Mouse (Mus musculus) brown adipose tissue, adult 24 weeks (tissue): ENCODE results near the gene Adk. TPM values are rescaled to one million over a fixed set of nuclear protein-coding genes. Genes with fewer than 3 reads are reported as not detected.

Source experiments
- H3K27ac ChIP-seq: fragments of 200-500 bp; replicated peaks from 2 replicates; pipeline ENCODE4 v1.5.1; 2012; ENCODE audit warnings: low read depth, mild to moderate bottlenecking, low read length
- H3K4me1 ChIP-seq: fragments of 200-500 bp; 2 replicates; pipeline ENCODE4 v1.6.1; 2012; ENCODE audit warnings: low read length, mixed read lengths; ENCODE audit not compliant: control insufficient read depth, insufficient read depth, insufficient read length
- H3K4me3 ChIP-seq: fragments of 200-500 bp; 2 replicates; pipeline ENCODE4 v1.5.1; 2012; ENCODE audit warnings: low read depth, mild to moderate bottlenecking, low read length, moderate library complexity; ENCODE audit not compliant: insufficient read depth
- polyA plus RNA-seq: library from polyadenylated mRNA; stranded (reverse); fragments of >200 nt; gene quantifications from 2 replicates; pipeline ENCODE4 v1.2.4, GENCODE M21; 2012; ENCODE audit not compliant: missing spikeins, insufficient read depth, insufficient read length

Gene Adk
- polyA plus RNA-seq, 1 experiment: 138 TPM

DNA sequence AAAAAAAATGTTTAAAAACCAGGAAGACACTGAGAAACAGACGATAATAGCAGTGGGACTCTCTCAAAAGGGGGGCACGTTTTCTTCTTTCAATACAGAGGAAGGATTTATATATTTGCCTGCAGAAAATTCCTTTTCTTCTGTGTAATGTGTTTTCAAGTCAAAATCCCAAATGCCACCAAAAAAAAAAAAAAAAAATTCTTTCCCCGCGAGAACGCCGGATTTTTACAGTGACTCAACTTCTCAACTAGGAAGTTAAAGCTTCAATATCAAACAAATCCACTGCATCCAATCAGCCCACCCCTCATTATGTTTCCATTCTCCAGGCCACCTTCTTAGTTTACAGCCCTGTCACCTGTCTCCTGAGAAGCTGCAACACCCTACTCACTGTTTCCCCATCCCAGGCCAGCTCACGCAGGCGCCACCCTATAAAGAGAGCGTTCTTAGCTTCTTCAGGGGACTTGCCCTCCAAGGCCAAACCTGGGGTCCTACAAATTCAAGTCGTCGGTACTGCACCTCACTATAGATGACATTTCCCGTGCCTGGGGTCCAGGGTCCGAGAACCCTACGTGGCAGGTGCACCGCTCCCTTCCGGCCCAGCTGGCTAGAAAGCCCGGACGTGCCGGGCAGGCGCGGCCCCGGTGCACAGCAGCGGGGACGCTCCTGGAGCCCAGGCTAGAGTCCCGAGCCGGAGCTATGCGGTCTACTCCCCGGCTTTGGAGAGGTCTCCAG, 828 bp upstream of the Adk start:
- H3K4me1 ChIP-seq: peaks cover 4% of the 10 kb centered on the region; the same call in 1 of the 2 replicates
- peak overlapping the region; percentile 67 for H3K4me3 ChIP-seq
- H3K27ac ChIP-seq: peak overlapping the region; percentile 97

GRCm38 (mm10) chr14:21052781-21053130, 382 bp downstream of the Adk start:
- Histone ChIP-seq H3K4me3 (peak overlapping the region; percentile 75), H3K27ac (no peak overlapping the region), H3K4me1 (peaks cover 4% of the 10 kb centered on the region; the same call in 1 of the 2 replicates)

DNA sequence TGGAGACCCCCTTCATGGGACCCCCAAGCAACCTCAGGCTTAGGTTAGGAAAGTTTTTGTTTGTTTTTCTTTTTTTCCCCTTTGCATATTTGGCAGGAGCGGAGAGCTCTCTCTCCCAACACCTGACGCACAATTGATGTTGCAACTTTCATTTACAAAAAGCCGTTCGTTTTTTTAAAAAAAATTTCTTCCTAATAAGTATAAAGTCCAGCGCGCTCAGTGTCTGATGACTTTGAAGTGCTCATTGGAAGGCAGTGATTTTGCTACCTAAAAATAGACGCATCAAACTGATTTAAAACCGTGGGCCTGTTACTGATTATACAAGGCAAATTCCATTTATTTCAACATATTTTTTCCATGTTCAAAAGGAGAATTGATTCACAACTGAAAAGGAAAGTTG, 777 bp downstream of the Adk start:
- Histone ChIP-seq H3K4me3 (peak overlapping the region; percentile 75), H3K27ac (no peak overlapping the region), H3K4me1 (peaks cover under 1% of the 10 kb centered on the region; the same call in 1 of the 2 replicates)

DNA sequence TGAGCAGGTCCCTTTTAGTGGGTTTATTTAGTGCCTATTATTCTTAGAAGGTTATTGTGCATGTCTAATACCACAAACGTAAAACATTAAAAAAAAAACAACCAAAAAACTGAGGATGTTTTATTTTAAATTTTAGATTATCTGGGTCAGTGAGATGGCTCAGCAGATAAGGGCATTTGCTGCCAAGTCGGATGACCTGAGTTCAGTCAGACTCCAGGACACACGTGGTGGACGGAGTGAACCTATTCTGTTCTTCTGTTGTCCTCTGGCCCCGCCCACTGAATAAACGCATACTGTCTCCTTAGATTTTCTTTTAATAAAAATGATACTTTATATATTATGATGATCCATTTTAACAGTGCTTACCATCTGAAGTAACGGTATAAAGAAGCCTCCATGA, 1.2 kb downstream of the Adk start:
- Histone ChIP-seq H3K4me3 (no peak overlapping the region), H3K4me1 (no peaks in the 10 kb centered on the region), H3K27ac (no peak overlapping the region)

DNA sequence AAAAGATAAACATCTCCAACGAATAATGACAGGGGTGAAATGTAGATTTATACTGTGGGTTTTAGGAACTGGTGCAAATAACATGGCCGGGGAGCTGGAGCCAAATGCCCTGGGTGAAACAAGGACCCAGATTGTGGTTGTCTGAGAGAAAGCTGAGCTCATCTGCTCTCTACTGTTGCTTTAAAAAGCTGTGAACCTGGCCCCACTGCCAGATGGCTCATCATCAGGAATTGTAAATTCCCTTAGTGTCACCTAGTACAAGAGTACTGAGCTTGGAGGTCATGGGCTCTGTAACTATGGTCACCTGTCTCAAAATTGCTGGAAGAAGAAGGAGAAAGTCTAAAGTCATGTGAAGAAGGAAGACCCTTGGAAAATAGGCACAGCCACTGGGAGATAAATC, 6.6 kb downstream of the Adk start:
- no peak overlapping the region for H3K27ac ChIP-seq
- H3K4me3 ChIP-seq: no peak overlapping the region
- H3K4me1 ChIP-seq: no peaks in the 10 kb centered on the region

DNA sequence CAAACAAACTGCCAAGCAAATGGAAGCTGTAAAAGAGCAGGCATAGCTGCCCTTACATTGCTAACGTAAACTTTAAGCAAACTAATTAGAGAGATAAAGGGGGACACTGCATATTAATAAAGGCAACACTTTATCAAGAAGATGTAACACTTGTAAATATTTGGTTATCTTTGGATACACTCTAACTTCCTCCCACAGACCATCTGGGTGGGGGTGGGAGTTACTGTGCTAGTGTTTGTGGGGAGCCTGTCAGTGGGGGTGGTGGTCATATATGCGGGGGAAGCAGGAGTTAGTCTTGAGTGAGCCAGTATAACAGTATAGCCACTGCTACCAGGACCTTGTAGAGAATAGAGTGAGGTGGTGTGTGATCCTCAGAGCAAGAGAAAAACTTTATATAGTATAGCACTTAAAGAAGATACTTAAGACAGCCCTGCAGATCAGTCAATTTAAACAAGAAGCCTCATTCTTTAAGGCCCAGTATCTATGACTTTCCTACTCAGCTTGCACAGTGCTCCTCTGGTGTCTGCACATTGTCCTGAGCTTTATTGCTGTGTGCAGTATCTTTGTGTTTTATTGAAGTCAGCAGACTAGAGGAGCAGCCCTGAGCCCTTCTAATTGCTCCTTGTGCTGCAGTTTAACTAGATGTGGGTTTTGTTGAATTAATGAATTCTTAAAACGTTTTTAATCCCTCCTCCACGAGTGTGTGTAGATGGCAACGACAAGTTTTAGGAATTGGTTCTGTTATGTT, 10.6 kb downstream of the Adk start:
- H3K27ac ChIP-seq: no peak overlapping the region
- H3K4me3 ChIP-seq: no peak overlapping the region
- H3K4me1 ChIP-seq: no peaks in the 10 kb centered on the region

GRCm38 (mm10) chr14:21064321-21064720, 11.9 kb downstream of the Adk start:
- no peak overlapping the region for H3K27ac ChIP-seq
- no peaks in the 10 kb centered on the region for H3K4me1 ChIP-seq
- H3K4me3 ChIP-seq: no peak overlapping the region

- H3K27ac ChIP-seq: no peak overlapping the region
- H3K4me3 ChIP-seq: no peak overlapping the region
- no peaks in the 10 kb centered on the region for H3K4me1 ChIP-seq
These were observed 13.3 kb downstream of the Adk start for GRCm38 (mm10) chr14:21065490-21066162.

- Histone ChIP-seq H3K4me1 (no peaks in the 10 kb centered on the region), H3K27ac (no peak overlapping the region), H3K4me3 (no peak overlapping the region)
These were observed 17.2 kb downstream of the Adk start for GRCm38 (mm10) chr14:21069594-21069993.

GRCm38 (mm10) chr14:21073981-21074380, 21.6 kb downstream of the Adk start:
- Histone ChIP-seq H3K4me1 (no peaks in the 10 kb centered on the region), H3K4me3 (no peak overlapping the region), H3K27ac (no peak overlapping the region)

- H3K4me3 ChIP-seq: no peak overlapping the region
- no peak overlapping the region for H3K27ac ChIP-seq
- no peaks in the 10 kb centered on the region for H3K4me1 ChIP-seq
These were observed 22.3 kb downstream of the Adk start for GRCm38 (mm10) chr14:21074398-21075320.

- peak overlapping the region; percentile 53; the same call in 1 of the 2 replicates for H3K27ac ChIP-seq
- H3K4me3 ChIP-seq: peak overlapping the region; percentile 83
- H3K4me1 ChIP-seq: no peaks in the 10 kb centered on the region
These were observed 23.6 kb downstream of the Adk start for GRCm38 (mm10) chr14:21075751-21076500.

GRCm38 (mm10) chr14:21076501-21077194, 24.3 kb downstream of the Adk start:
- peak overlapping the region; percentile 83 for H3K4me3 ChIP-seq
- no peaks in the 10 kb centered on the region for H3K4me1 ChIP-seq
- H3K27ac ChIP-seq: 0 out of 2 replicates have a peak overlapping the region, but pooled peaks have one; percentile 23

GRCm38 (mm10) chr14:21077939-21078338, 25.6 kb downstream of the Adk start:
- Histone ChIP-seq H3K27ac (no peak overlapping the region), H3K4me3 (no peak overlapping the region), H3K4me1 (no peaks in the 10 kb centered on the region)
